Mouse (Mus musculus) MEL (cell line): ENCODE measurements around the gene BC005537. TPM values are rescaled to one million over a fixed set of nuclear protein-coding genes. Genes with fewer than 3 reads are reported as not detected.

Source experiments
- DNase-seq: peaks from one replicate; pipeline ENCODE4 v3.0.0; 2011; ENCODE audit warnings: low read depth, low spot score
- H3K27ac ChIP-seq: 2 replicates; pipeline ENCODE4 v1.5.1; 2012; ENCODE audit warnings: low read depth, mild to moderate bottlenecking, control low read depth, low read length, moderate library complexity; ENCODE audit not compliant: control insufficient read depth
- H3K27me3 ChIP-seq, 2 experiments: fragments of 150-350 bp in 1 of 2; sonication (generic) in 1 of 2; 2 replicates each; pipeline ENCODE4 v1.6.1; 2012; ENCODE audit warnings: low read length in 2 of 2, mild to moderate bottlenecking in 2 of 2, improper control_type of control experiment in 1 of 2, moderate library complexity in 1 of 2; ENCODE audit not compliant: insufficient read depth in 2 of 2, control insufficient read depth in 1 of 2
- H3K36me3 ChIP-seq, 2 experiments: 2 replicates each; pipeline ENCODE4 v1.6.1; 2012 to 2014; ENCODE audit warnings: low read length in 2 of 2, improper control_type of control experiment in 1 of 2, inconsistent platforms in 1 of 2, mild to moderate bottlenecking in 1 of 2; ENCODE audit not compliant: insufficient read depth in 2 of 2, control insufficient read depth in 1 of 2
- H3K4me1 ChIP-seq, 2 experiments: fragments of 150-350 bp in 1 of 2; sonication (generic) in 1 of 2; 2 replicates each; pipeline ENCODE4 v1.6.1; 2012; ENCODE audit warnings: low read length in 2 of 2, improper control_type of control experiment in 1 of 2, mild to moderate bottlenecking in 1 of 2; ENCODE audit not compliant: insufficient read depth in 2 of 2, control insufficient read depth in 1 of 2
- H3K4me3 ChIP-seq, 2 experiments: fragments of 150-350 bp in 1 of 2; sonication (generic) in 1 of 2; 2 replicates each; pipeline ENCODE4 v1.5.1; 2012; ENCODE audit warnings: low read depth in 2 of 2, low read length in 2 of 2, mild to moderate bottlenecking in 2 of 2, moderate library complexity in 2 of 2, control low read depth in 1 of 2, improper control_type of control experiment in 1 of 2; ENCODE audit not compliant: control insufficient read depth in 1 of 2, insufficient read depth in 1 of 2
- H3K79me2 ChIP-seq: 2 replicates; pipeline ENCODE4 v1.6.1; 2012; ENCODE audit warnings: mild to moderate bottlenecking, low read length, moderate library complexity; ENCODE audit not compliant: control insufficient read depth, poor library complexity, insufficient read depth
- H3K9ac ChIP-seq: 2 replicates; pipeline ENCODE4 v1.6.1; 2012; ENCODE audit warnings: low read depth, mild to moderate bottlenecking, control low read depth, low read length, moderate library complexity; ENCODE audit not compliant: control insufficient read depth, poor library complexity, severe bottlenecking
- H3K9me3 ChIP-seq: fragments of 150-350 bp; sonication (generic); replicated peaks from 2 replicates; pipeline ENCODE4 v1.6.1; 2012; ENCODE audit warnings: mild to moderate bottlenecking, low read length, improper control_type of control experiment, moderate library complexity; ENCODE audit not compliant: insufficient read depth
- BHLHE40 ChIP-seq: IDR thresholded peaks from 2 replicates; pipeline ENCODE4 v1.6.1; 2012; ENCODE audit warnings: low read depth, mild to moderate bottlenecking, inconsistent platforms, low read length, improper control_type of control experiment, borderline replicate concordance
- CHD1 ChIP-seq: IDR thresholded peaks from 2 replicates; pipeline ENCODE4 v1.6.1; 2012; ENCODE audit warnings: low read depth, mild to moderate bottlenecking, inconsistent platforms, low read length, improper control_type of control experiment
- CHD2 ChIP-seq: IDR thresholded peaks from 2 replicates; pipeline ENCODE4 v1.6.1; 2011; ENCODE audit warnings: low read length, improper control_type of control experiment
- E2F4 ChIP-seq: IDR thresholded peaks from 2 replicates; pipeline ENCODE4 v1.6.1; 2011; ENCODE audit warnings: low read depth, low read length, improper control_type of control experiment, borderline replicate concordance
- ELF1 ChIP-seq: IDR thresholded peaks from 2 replicates; pipeline ENCODE4 v1.6.1; 2014; ENCODE audit warnings: low read depth, mild to moderate bottlenecking, inconsistent platforms, low read length, improper control_type of control experiment, moderate library complexity
- EP300 ChIP-seq, 2 experiments: IDR thresholded peaks; 2 replicates each; pipeline ENCODE4 v1.6.1; 2011; ENCODE audit warnings: improper control_type of control experiment in 2 of 2, low read length in 2 of 2, low read depth in 1 of 2, mild to moderate bottlenecking in 1 of 2
- ETS1 ChIP-seq: IDR thresholded peaks from 2 replicates; pipeline ENCODE4 v1.6.1; 2012; ENCODE audit warnings: low read depth, mild to moderate bottlenecking, inconsistent platforms, low read length, improper control_type of control experiment, moderate library complexity
- GABPA ChIP-seq: IDR thresholded peaks from 2 replicates; pipeline ENCODE4 v1.6.1; 2012; ENCODE audit warnings: low read depth, mild to moderate bottlenecking, inconsistent platforms, low read length, improper control_type of control experiment, moderate library complexity
- GATA1 ChIP-seq: IDR thresholded peaks from 2 replicates; pipeline ENCODE4 v1.6.1; 2011; ENCODE audit warnings: low read depth, low read length, improper control_type of control experiment
- HCFC1 ChIP-seq: IDR thresholded peaks from 2 replicates; pipeline ENCODE4 v1.6.1; 2012; ENCODE audit warnings: low read depth, mild to moderate bottlenecking, inconsistent platforms, low read length, improper control_type of control experiment, moderate library complexity
- JUND ChIP-seq: IDR thresholded peaks from 2 replicates; pipeline ENCODE4 v1.6.1; 2011; ENCODE audit warnings: low read depth, mild to moderate bottlenecking, improper control_type of control experiment, low read length
- KAT2A ChIP-seq: conservative IDR thresholded peaks from 2 replicates; pipeline ENCODE4 v1.6.1; 2012; ENCODE audit warnings: low read depth, low read length, improper control_type of control experiment, inconsistent platforms
- MAFK ChIP-seq: IDR thresholded peaks from 2 replicates; pipeline ENCODE4 v1.6.1; 2011; ENCODE audit warnings: low read depth, mild to moderate bottlenecking, low read length, improper control_type of control experiment, borderline replicate concordance
- MAX ChIP-seq: IDR thresholded peaks from 2 replicates; pipeline ENCODE4 v1.6.1; 2011; ENCODE audit warnings: low read length, improper control_type of control experiment
- MAZ ChIP-seq: IDR thresholded peaks from 2 replicates; pipeline ENCODE4 v1.6.1; 2012; ENCODE audit warnings: low read depth, mild to moderate bottlenecking, inconsistent platforms, low read length, improper control_type of control experiment
- MEF2A ChIP-seq: IDR thresholded peaks from 2 replicates; pipeline ENCODE4 v1.6.1; 2014; ENCODE audit warnings: low read depth, mild to moderate bottlenecking, inconsistent platforms, low read length, improper control_type of control experiment; ENCODE audit not compliant: poor library complexity, insufficient replicate concordance, severe bottlenecking; ENCODE audit errors: extremely low read depth
- MXI1 ChIP-seq: IDR thresholded peaks from 2 replicates; pipeline ENCODE4 v1.6.1; 2011; ENCODE audit warnings: mild to moderate bottlenecking, low read depth, low read length, improper control_type of control experiment
- MYB ChIP-seq: IDR thresholded peaks from 2 replicates; pipeline ENCODE4 v1.6.1; 2011; ENCODE audit warnings: mild to moderate bottlenecking, low read depth, low read length, improper control_type of control experiment
- MYC ChIP-seq: IDR thresholded peaks from 2 replicates; pipeline ENCODE4 v1.6.1; 2011; ENCODE audit warnings: low read depth, mild to moderate bottlenecking, low read length, improper control_type of control experiment, moderate library complexity
- NELFE ChIP-seq: IDR thresholded peaks from 2 replicates; pipeline ENCODE4 v1.6.1; 2011; ENCODE audit warnings: low read depth, low read length, improper control_type of control experiment
- NRF1 ChIP-seq: IDR thresholded peaks from 2 replicates; pipeline ENCODE4 v1.6.1; 2014; ENCODE audit warnings: low read depth, mild to moderate bottlenecking, inconsistent platforms, low read length, improper control_type of control experiment, moderate library complexity; ENCODE audit not compliant: poor library complexity, insufficient read depth, severe bottlenecking
- POLR2A ChIP-seq, 2 experiments: IDR thresholded peaks; 2 replicates each; pipeline ENCODE4 v1.6.1; 2011 to 2012; ENCODE audit warnings: low read length in 2 of 2, mild to moderate bottlenecking in 2 of 2, control low read depth in 1 of 2, improper control_type of control experiment in 1 of 2, low read depth in 1 of 2, moderate library complexity in 1 of 2; ENCODE audit not compliant: control insufficient read depth in 1 of 2, insufficient read depth in 1 of 2, poor library complexity in 1 of 2
- POLR2AphosphoS2 ChIP-seq: IDR thresholded peaks from 2 replicates; pipeline ENCODE4 v1.6.1; 2011; ENCODE audit warnings: low read length, improper control_type of control experiment
- POLR2AphosphoS5 ChIP-seq: IDR thresholded peaks from 2 replicates; pipeline ENCODE4 v1.6.1; 2012; ENCODE audit warnings: low read depth, borderline replicate concordance, mild to moderate bottlenecking, inconsistent platforms, low read length, moderate library complexity, mixed read lengths
- RAD21 ChIP-seq: IDR thresholded peaks from 2 replicates; pipeline ENCODE4 v1.6.1; 2011; ENCODE audit warnings: mild to moderate bottlenecking, low read depth, low read length, improper control_type of control experiment
- RCOR1 ChIP-seq: IDR thresholded peaks from 2 replicates; pipeline ENCODE4 v1.6.1; 2012; ENCODE audit warnings: low read depth, mild to moderate bottlenecking, inconsistent platforms, low read length, improper control_type of control experiment
- SIN3A ChIP-seq: IDR thresholded peaks from 2 replicates; pipeline ENCODE4 v1.6.1; 2012; ENCODE audit warnings: low read length, improper control_type of control experiment, inconsistent platforms
- SMC3 ChIP-seq: IDR thresholded peaks from 2 replicates; pipeline ENCODE4 v1.6.1; 2011; ENCODE audit warnings: low read depth, low read length, improper control_type of control experiment
- TAL1 ChIP-seq: IDR thresholded peaks from 2 replicates; pipeline ENCODE4 v1.6.1; 2012; ENCODE audit warnings: mild to moderate bottlenecking, inconsistent platforms, low read length, moderate library complexity, mixed read lengths
- TBP ChIP-seq: IDR thresholded peaks from 2 replicates; pipeline ENCODE4 v1.8.0; 2011; ENCODE audit warnings: low read depth, low read length, improper control_type of control experiment
- UBTF ChIP-seq: IDR thresholded peaks from 2 replicates; pipeline ENCODE4 v1.6.1; 2012; ENCODE audit warnings: low read depth, mild to moderate bottlenecking, inconsistent platforms, low read length, improper control_type of control experiment, moderate library complexity, borderline replicate concordance; ENCODE audit not compliant: insufficient read depth
- USF1 ChIP-seq: IDR thresholded peaks from 2 replicates; pipeline ENCODE4 v1.6.1; 2014; ENCODE audit warnings: low read depth, mild to moderate bottlenecking, inconsistent platforms, low read length, improper control_type of control experiment, moderate library complexity
- USF2 ChIP-seq, 2 experiments: IDR thresholded peaks; 2 replicates each; pipeline ENCODE4 v1.6.1; 2011 to 2012; ENCODE audit warnings: improper control_type of control experiment in 2 of 2, low read length in 2 of 2, borderline replicate concordance in 1 of 2, inconsistent platforms in 1 of 2, low read depth in 1 of 2, mild to moderate bottlenecking in 1 of 2; ENCODE audit not compliant: insufficient read depth in 1 of 2
- ZC3H11A ChIP-seq: IDR thresholded peaks from 2 replicates; pipeline ENCODE4 v1.6.1; 2012; ENCODE audit warnings: low read depth, mild to moderate bottlenecking, inconsistent platforms, low read length, improper control_type of control experiment
- ZKSCAN1 ChIP-seq: IDR thresholded peaks from 2 replicates; pipeline ENCODE4 v1.6.1; 2012; ENCODE audit warnings: low read depth, mild to moderate bottlenecking, inconsistent platforms, low read length, improper control_type of control experiment, moderate library complexity
- ZNF384 ChIP-seq: IDR thresholded peaks from 2 replicates; pipeline ENCODE4 v1.6.1; 2012; ENCODE audit warnings: low read depth, mild to moderate bottlenecking, inconsistent platforms, low read length, improper control_type of control experiment
- polyA plus RNA-seq, 2 experiments: library from polyadenylated mRNA; stranded (reverse) in 1 of 2; unstranded in 1 of 2; fragments of >175 nt in 1 of 2; fragments of >200 nt in 1 of 2; gene quantifications; 2 replicates each; pipeline versions ENCODE4 v1.2.1 to v1.2.4; 2012; ENCODE audit warnings: low replicate concordance in 2 of 2, low read depth in 1 of 2; ENCODE audit not compliant: insufficient read length in 2 of 2, insufficient read depth in 1 of 2, missing spikeins in 1 of 2
- total RNA-seq: library from RNA; depleted of rRNA; stranded (reverse); fragments of 300-350 nt; gene quantifications from 2 replicates; pipeline ENCODE4 v1.2.3, GENCODE M21; 2012

The BC005537 gene
- total and polyA plus RNA-seq, 3 experiments: 32.7 to 62.6 (median 48.8) TPM

GRCm38 (mm10) chr13:24800674-24801307 is 666 bp upstream of the BC005537 start:
- Histone ChIP-seq H3K4me1 (peaks cover 8 to 10% of the 10 kb centered on the region in 2 experiments), H3K36me3 (peaks cover 12 to 21% of the 10 kb centered on the region in 2 experiments), H3K27me3 (no peaks in the 10 kb centered on the region), H3K9ac (peak overlapping the region; percentile 98), H3K4me3 (peak overlapping the region; percentile 87 to 100), H3K79me2 (peaks cover 41% of the 10 kb centered on the region), H3K27ac (peak overlapping the region; percentile 98), H3K9me3 (no peaks in the 10 kb centered on the region)
- peak; percentile 98 for DNase-seq
- peak; percentile 3; the same call in 1 of the 2 replicates for TF ChIP-seq ZC3H11A
- TF ChIP-seq TBP: peak; percentile 96
- TF ChIP-seq NELFE: peak; percentile 100
- TF ChIP-seq CHD2: no peak
- TF ChIP-seq TAL1: no peak
- TF ChIP-seq RAD21: no peak
- TF ChIP-seq EP300 (IDR thresholded peaks at IDR 0.05; ENCODE audit: low read depth in 1 of 2, low read length in 2 of 2): peak in 1 of 2 experiments; percentile 18; a peak in 1 of 4 replicates
- peak; percentile 100 for TF ChIP-seq CHD1
- peak; percentile 98 for TF ChIP-seq POLR2AphosphoS2
- TF ChIP-seq MAFK: no peak
- TF ChIP-seq MYC: peak; percentile 56; the same call in 1 of the 2 replicates
- TF ChIP-seq E2F4: peak; percentile 83
- peak; percentile 97 to 98 for TF ChIP-seq POLR2A (IDR thresholded peaks at IDR 0.05; ENCODE audit: control insufficient read depth in 1 of 2, insufficient read depth in 1 of 2, low read depth in 1 of 2, low read length in 2 of 2, poor library complexity in 1 of 2)
- TF ChIP-seq SMC3: no peak
- no peak for TF ChIP-seq JUND
- no peak for TF ChIP-seq UBTF
- TF ChIP-seq KAT2A: no peak; the same call in 1 of the 2 replicates
- no peak for TF ChIP-seq ZNF384
- TF ChIP-seq RCOR1: 0 out of 2 replicates have a peak, but pooled peaks have one; percentile 17
- TF ChIP-seq MAX: peak; percentile 62
- TF ChIP-seq ZKSCAN1: no peak
- TF ChIP-seq POLR2AphosphoS5: no peak; the same call in 1 of the 2 replicates
- TF ChIP-seq MXI1: peak; percentile 80
- TF ChIP-seq GABPA: peak; percentile 30; the same call in 1 of the 2 replicates
- 0 out of 2 replicates have a peak, but pooled peaks have one; percentile 27 for TF ChIP-seq MYB
- peak; percentile 86 for TF ChIP-seq HCFC1
- TF ChIP-seq USF1: 0 out of 2 replicates have a peak, but pooled peaks have one; percentile 4
- TF ChIP-seq GATA1: no peak
- no peak for TF ChIP-seq MEF2A
- 0 out of 2 replicates have a peak, but pooled peaks have one; percentile 52 for TF ChIP-seq BHLHE40
- peak; percentile 23; the same call in 1 of the 2 replicates for TF ChIP-seq ELF1
- peak; percentile 93 for TF ChIP-seq NRF1
- TF ChIP-seq ETS1: peak; percentile 57
- TF ChIP-seq SIN3A: peak; percentile 90
- peak; percentile 91 for TF ChIP-seq MAZ
- no peak for TF ChIP-seq USF2 (IDR thresholded peaks at IDR 0.05; ENCODE audit: borderline replicate concordance in 1 of 2, insufficient read depth in 1 of 2, low read depth in 1 of 2, low read length in 2 of 2)
